Mouse (Mus musculus) kidney, adult 8-10 months (tissue): ENCODE results near the gene Arap1.
A peak's percentile ranks its signal among the peaks of the same experiment; 100 is the strongest.

Experiments used
- DNase-seq, 2 experiments: peaks; one replicate each; pipeline ENCODE4 v3.0.0; 2022

Arap1 gene

DNA sequence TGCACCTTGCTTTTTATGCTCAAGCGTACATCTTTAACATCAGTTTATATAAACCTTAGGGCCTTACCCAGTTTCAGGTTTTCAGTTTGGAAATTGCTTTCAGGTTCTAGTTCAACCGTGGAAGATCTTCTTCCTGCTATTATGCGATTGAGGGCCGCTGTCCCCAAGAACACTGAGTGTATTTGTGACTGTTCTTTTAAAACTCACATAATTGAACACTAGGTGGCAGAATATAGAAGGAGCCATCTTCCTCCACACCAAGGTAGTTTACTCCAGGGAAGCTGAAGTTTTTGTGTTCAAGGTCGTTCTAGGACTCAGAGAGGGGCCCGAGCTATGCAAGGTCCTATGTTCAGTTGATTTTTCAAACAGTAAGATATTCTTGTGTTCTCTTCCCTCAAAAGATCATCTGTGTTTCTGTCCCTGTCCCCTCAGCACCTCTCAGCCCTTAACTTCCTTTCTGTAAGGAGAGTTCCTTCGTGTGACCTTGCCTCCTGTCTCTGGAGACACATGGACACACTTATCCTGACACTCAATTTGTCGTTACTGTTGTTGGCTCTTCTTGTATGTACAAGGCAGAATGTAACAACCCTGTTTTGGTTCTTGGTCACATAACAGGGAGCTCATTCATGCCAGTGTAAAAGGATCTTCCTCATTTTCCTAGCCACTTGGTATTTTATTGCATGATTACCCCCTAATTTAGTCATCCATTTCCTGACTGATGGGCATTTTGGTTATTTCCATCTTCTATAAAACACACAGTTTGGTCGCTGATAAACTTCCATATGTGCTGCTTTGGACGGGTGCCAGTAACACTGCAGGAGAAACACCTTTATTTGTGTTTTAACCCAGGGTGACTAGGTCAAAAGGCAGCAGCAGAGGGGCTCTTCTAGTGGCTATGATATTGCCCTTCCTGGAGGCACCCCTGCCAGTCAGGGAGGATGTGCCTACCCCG lies 20.3 kb downstream of the Arap1 start:
- DNase-seq: no peak

GRCm38 (mm10) chr7:101369666-101370065 lies 21.8 kb downstream of the Arap1 start:
- DNase-seq: no peak

DNA sequence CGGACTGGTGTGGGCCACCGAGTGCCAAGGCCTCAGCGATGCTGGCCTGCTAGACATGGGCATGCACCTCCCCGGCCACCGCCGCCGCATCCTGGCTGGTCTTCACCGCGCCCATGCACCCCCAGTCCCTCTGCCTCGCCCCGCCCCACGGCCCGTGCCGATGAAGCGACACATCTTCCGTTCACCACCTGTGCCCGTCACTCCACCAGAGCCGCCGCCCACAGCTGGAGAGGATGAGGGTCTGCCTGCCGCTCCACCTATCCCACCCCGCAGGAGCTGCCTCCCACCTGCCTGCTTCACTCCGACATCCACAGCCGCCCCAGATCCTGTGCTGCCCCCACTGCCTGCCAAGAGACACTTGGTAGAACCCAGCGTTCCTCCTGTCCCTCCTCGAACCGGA lies 25.2 kb downstream of the Arap1 start:
- no peak for DNase-seq

GRCm38 (mm10) chr7:101374155-101374554 lies 26.3 kb downstream of the Arap1 start:
- peak in 1 of 2 experiments; percentile 44 for DNase-seq

- no peak for DNase-seq
Measured at GRCm38 (mm10) chr7:101376701-101377340, 29.0 kb downstream of the Arap1 start.

DNA sequence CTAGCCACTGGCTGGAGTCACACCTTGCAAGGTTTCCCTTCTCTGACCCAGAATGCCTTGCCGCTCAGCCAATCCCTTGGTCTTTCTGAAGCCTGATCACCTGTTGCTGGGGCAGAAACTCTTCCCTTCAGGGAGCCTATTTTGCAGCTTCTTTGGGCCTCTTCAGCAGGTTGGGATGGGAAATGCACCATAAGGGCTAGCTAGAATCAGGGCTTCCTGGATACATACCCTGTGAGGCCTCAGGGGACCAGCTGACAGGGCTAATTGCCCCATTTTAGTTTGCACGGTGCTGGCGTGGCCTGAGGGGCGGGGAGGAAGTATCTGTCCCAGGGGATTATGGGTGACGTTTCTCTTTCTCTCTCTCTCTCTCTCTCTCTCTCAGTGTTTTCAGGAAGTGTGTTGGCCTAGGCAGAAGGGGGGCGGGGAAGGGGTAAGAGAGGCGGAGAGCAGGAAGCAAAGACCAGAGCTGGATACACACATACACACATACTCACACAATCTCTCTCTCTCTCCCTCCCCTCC lies 29.9 kb downstream of the Arap1 start:
- peak; percentile 79 to 82 for DNase-seq

DNA sequence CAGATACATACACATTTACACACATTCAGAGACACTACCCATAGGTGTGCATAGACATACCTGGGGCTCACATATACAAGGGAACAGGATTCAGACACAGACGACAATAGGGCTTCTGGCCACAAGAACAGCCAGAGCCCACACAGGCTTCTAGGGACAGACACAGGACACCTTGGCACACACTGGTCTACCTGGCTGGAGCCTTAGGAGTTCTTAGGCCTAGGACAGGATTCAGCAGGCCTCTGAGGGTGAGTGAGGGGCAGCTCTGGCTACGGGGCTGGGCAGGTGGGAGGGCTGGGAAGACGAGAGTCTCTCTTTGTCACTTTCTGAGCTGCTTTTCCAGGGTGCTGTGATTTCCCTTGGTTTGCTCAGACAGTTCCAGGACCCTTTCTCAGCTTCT lies 30.4 kb downstream of the Arap1 start:
- peak in 1 of 2 experiments; percentile 25 for DNase-seq

DNA sequence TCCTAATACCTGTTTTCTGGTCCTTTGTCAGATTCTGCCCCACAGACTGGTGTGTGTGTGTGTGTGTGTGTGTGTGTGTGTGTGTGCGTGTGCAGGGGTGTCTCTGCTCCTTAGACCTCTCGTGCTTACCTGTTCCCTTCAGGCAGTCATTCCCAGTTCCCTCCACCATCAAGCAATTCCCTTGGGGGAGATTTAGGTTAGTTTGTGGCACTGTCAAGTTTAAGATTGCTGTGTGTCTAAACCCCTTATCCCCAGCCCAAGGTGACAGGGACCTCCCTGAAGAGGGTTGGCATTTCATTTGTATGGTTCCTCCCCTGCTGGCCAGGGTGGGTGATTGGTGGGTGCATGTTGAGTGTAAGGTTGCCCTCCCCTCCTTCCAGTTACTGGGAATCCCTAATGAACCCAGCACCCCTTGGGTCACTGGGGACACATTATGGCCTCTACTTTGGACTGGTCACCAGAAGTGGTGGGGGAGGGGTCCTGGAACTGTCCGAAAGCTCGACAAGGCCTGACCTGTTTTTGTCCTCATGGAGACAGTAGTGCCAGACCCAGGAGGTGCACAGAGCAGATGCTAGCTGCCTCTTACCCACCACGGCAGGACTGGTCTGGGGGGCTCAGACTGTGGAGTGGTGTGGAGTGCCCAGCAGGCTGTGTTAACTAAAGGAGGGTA lies 31.1 kb downstream of the Arap1 start:
- peak; percentile 37 to 43 for DNase-seq

GRCm38 (mm10) chr7:101379732-101380131 lies 31.9 kb downstream of the Arap1 start:
- no peak for DNase-seq

DNA sequence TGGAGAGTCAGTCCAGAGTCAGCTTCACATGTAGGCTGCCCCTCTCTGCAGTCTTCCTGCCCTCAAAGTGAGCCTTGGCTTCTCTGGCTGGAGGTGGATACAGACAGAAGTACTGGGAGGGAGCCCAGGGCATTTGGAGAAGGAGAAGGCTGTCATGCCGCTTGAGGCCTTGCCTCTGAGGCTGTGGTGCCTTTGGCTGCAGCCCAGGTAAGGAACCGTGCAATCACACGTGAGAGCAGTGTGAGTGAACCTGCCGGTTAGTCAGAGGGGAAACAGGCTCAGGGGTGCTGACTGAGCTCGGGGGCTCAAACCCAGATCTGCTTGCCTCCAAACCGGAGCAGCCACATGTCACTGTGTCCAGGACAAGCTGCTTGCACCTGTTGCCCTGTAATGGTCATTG lies 33.6 kb downstream of the Arap1 start:
- peak; percentile 75 to 79 for DNase-seq

DNA sequence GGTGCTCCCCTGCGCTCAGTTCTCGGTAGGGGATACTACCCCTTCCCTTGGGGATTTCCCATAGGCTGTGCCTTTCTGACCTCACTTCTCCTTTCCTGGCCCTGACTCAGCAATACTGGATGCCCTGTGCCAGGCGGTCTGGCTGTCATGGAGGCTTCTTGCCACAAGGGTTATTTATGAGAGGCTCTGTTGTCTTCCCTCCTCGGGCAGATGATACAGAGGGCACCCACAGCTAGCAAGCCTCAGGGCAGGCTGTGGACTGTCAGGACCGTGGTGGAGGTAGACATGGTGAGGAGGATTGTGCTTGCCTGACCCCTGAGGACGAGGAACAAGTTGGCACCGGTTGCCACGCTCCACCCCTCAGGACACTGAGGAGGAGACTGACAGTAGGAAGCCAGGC lies 34.5 kb downstream of the Arap1 start:
- peak; percentile 44 for DNase-seq

DNA sequence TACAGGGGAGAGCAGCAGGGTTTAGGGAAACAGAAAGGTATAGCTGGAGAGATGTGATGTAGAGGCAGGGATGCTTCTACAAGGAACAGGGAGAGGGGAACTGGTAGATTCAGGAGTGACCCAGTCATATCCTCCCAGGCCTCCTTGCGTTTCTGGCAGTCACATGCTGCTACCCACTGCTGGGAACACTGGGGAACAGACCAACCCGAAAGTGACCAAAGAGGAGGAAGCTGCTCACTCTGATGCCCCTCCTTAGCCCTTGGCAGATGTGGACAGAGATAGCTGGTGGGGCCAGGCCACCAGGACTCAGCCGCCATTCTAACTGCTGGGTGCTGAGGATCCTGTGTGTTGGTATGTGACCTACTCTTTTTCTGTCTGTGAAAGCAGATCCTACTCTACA lies 35.9 kb downstream of the Arap1 start:
- no peak for DNase-seq

DNA sequence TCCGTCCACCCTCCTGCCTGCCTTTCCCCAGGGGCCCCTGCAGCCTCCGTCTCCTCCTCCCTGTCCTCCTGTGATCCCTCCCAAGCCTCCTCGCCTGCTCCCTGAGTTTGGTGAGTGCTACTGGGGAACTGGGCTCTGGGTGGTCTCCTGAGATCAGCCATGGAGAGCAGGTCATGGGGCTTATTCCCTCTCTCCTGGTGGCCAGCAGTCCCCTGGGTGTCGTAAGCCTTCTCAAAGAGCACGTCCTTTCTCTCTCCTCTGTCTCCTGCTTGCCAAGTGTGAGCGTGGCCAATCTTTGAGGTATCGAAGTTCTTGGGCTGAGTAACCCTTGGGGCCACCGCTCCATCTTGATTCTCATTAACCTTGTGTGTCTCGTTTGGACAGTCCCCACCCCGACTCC lies 37.1 kb downstream of the Arap1 start:
- DNase-seq: no peak

GRCm38 (mm10) chr7:101385331-101385733 lies 37.5 kb downstream of the Arap1 start:
- no peak for DNase-seq

DNA sequence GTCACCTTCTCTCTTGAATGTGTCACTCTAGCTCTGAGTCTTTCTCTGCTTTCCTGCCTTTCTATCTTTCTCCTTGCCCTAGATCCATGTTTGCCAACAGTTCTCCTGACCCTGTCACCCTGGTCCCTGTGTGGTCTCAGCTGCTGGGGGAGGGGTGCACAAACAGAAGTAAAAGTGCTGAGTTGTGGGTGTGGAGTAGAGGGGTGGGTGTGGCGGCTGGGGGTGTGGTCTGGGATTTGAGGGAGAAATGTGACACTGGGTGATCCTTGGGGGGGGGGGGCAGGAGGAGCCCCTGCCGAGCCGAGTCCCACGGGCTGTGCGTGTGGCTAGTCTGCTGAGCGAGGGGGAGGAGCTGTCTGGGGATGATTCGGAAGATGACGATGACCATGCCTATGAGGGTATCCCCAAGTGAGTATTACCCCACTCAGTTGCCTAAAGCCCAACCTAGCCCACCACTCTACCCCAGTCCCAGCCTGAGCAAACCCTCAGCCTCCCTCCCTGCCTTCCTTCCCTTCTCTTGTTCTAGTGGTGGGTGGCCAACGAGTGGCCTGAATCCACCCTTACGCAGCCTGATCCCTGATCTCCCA lies 38.1 kb downstream of the Arap1 start:
- no peak for DNase-seq

DNA sequence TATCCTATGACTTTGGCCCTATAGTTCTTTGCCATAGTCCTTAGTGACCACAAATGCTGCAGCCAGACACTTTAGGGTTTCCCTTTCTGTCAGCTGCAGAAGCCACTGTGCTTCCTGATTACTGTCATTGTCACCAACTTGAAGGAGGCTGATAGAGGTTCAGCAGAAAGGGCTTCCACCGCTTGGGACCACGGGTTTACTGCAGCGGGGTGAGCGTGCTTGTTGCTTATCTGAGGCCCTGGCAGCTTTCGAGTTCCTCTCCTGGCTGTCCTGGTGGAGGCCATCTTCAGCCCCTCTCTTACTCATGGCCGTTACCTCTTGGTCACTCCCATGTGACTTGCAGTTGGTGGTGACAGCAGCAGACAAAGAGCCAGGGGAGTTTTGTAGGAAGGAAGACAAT lies 41.4 kb downstream of the Arap1 start:
- DNase-seq: no peak

DNA sequence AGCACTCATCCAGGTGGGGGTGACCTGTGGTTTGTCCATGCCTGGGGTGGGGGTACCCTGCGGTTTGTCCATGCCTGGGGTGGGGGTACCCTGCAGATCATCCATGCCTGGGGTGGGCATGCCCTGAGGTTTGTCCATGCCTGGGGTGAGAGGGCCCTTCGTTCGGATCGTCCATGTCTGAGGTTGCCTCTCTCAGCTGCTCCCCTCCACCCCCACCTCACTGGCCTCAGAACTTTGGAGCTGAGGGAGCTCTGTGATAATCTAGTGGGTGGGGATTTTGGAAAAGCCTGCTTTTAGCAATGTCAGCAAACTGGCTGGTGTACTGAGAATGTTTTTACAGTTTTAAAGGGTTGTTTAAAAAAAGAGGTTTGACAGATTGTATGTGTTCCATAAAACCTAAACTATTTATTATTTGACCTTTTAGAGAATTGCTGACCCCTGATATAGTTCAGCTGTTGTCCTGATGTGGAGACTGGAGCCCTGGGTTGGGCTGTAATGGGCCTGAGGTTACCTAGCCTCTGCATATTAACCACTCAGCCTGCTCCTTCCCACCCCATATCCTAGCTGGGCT lies 44.1 kb downstream of the Arap1 start:
- no peak for DNase-seq

GRCm38 (mm10) chr7:101393015-101393414 lies 45.1 kb downstream of the Arap1 start:
- DNase-seq: no peak

DNA sequence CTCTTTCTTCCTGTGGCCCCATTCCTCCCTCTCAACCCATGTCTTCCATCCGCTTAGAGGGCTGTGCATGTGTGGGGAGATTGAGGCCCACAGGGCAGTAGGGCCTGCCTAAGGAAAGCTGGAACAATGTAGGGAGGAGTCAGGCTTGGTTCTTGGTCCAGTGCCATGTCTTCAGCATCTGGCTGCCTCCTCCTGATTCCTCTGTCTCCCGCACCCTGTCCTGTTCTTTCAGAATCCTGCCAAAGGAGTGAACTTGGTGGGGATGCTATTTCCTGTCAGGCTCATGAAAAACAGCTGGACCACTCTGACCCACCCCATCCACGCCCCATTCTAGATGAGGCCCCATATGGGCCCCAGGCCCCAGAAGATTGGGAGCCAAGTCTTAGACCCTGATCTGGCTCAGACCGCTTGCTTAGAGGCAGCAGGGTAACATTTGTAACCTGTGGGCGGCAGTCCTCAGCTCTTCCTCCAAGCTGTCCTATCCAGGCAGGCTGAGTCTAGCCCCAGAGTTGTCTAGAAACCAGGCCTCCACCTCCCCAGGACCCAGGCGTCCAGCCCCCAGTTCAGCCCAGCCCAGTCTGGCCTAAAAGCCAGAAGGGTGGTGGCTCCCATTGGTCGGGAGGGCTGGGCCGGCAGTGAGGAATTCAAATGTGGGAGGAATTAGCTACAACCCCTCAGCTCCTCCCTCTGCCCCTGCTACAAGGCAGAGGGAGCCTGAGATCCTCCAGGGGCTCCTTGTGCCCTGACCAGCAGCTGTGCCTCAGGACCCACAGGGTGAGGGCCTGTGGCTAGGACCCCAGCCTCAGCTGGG lies 46.0 kb downstream of the Arap1 start:
- DNase-seq: peak in 1 of 2 experiments; percentile 43

- DNase-seq: no peak
Measured at GRCm38 (mm10) chr7:101394569-101394968, 46.7 kb downstream of the Arap1 start.

GRCm38 (mm10) chr7:101395471-101395870 lies 47.6 kb downstream of the Arap1 start:
- DNase-seq: no peak

- DNase-seq: no peak
Measured at GRCm38 (mm10) chr7:101397175-101397574, 49.3 kb downstream of the Arap1 start.
